Mouse (Mus musculus) spleen, embryonic (tissue): ENCODE measurements at regions not wholly inside any gene's neighbourhood (a gene's known extent, or its start where the extent isn't known, plus 50 kb on each side); places are given as distances from the start of the nearest gene placed in this dataset.

Experiments
- CTCF ChIA-PET: fragments of 350-600 bp; sonication (Branson Sonifier 250); formaldehyde crosslinking; loops from one replicate; lab custom pipeline; 2022; lab: Charles Lee

DNA sequence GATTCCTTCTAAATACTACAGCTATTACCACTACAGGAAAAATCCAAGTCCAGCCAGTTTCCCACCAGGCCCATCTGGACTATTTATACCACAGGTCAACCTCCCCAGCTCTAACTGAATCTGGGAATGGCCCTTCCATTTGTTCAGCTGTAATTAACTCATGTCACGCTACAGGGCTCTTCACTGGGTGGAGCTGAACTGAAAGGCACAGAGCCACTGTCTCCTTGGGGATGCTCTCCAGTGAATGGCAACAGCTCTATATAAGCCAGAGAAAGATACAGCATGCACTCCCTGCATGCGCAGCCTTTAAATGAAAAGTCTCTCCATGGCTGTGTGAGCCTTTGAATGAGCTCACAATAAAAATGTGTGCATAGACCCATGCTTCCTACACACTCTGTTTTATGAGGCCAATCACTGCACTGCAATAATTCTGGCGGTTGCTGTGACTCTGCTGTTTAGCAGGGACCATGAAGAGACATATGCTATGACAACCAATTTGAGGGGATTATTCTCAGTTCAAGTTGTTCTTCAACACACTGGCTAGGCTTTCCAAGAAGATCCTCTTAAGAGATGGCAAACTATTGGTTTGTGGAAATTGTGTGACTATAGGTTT lies 376.3 kb upstream of the Kif18a start:
- CTCF ChIA-PET, result no interaction called here

GRCm38 (mm10) chr2:108913555-108913954 lies 367.0 kb upstream of the Kif18a start:
- CTCF ChIA-PET, result no interaction called here

GRCm38 (mm10) chr2:108913967-108914366 lies 366.6 kb upstream of the Kif18a start:
- CTCF ChIA-PET, result no interaction called here

DNA sequence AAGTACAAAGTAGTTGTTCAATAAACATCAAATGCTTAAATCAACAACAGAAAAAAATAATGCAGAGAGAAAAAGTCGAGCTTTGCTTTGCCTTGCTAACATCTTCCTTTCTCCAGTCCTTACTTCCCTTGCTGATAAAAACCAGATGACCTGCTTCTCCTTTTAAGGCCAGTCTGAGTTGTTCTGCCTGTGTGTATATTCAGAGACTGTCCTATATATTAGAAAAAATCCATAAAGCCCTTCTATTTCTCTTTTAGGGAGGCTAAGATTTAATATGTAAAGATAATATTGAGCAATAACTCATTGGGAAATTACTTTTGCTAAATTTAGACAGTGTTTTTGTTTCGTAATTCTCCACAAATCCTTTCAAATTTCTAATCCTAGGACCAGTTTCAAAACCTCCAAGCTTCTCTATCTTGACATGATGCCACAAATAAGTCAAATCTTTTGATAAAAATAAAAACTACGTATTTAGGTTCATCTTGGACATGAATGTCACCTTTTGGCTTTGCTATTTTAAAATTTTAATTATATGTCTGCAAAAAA lies 361.0 kb upstream of the Kif18a start:
- CTCF ChIA-PET, result no interaction called here

GRCm38 (mm10) chr2:108920111-108920510 lies 360.4 kb upstream of the Kif18a start:
- CTCF ChIA-PET, result no interaction called here

GRCm38 (mm10) chr2:108935981-108936762 lies 344.4 kb upstream of the Kif18a start:
- CTCF ChIA-PET, result no interaction called here

DNA sequence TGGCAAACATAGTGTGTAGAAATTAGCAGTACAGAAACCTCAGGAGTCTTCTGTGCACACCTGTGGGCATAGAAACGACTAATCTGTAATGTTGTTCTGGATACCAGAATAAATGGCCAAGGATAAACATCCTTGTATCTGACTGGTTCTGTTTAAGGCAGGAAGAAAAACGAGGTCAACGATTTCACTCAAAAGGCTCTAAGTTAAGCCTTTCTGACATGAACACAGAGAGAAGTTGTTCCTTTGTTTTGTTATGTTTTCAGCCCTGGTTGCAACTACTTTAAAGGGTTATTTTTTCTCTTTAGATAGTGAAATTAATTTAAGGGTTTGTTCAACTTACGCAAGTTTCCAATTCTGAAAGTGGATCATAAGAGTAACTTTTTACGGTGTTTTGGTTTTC lies 299.6 kb upstream of the Kif18a start:
- CTCF ChIA-PET, result no interaction called here

DNA sequence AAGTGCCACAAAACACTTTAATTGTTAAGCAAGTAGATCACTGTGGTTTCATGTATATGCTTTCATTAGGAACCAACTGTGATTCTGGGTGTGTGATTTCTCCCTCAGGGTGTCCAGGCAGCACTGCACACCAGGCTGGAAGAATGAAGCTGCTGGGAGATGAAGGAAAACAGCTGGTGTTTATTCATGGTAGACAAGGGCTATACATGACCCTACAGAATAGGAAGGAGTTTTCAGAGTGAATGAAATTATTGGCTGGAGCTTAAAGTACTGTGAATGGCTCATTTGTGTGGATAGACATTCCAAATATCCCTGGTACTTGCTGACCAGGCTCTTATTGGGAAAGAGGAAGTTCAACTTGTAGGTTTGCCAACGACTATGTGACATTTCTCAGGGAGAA lies 264.3 kb upstream of the Kif18a start:
- CTCF ChIA-PET, result no interaction called here

- CTCF ChIA-PET, result no interaction called here
These were observed 263.4 kb upstream of the Kif18a start for GRCm38 (mm10) chr2:109017018-109017707.

DNA sequence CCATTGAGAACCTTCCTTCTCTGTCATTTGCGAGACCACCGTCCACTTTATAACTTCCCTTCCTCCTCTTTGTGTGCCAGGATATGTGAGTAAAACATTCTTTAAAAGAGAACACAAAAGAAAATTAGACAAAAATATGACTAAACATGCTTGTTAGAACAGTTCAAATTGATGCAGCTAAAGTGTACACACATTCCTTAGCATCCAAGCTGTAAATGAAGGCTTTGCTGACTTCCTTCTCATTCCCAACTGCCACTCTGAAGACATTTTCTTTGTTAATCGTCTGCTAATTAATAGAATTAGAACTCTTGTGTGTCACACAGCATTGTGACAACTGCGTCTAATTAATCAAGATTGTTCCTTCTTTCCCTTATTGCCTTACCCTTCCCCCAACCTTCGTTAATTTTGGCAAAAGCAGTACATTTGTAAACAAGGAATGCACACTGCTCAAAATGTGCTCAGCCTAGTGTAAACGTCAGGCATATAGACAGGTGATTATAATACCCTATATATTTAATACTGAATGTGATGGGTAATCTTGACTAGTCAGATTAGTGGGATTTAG lies 242.3 kb upstream of the Kif18a start:
- CTCF ChIA-PET, result no interaction called here
